Mouse (Mus musculus) erythroblast, embryonic 14.5 days (primary cell): ENCODE results near the gene Msantd2. TPM values are rescaled to one million over a fixed set of nuclear protein-coding genes. Genes with fewer than 3 reads are reported as not detected.

Experiments
- H3K27me3 ChIP-seq: 2 replicates; pipeline ENCODE4 v1.6.1; 2012; ENCODE audit warnings: inconsistent platforms; ENCODE audit not compliant: control insufficient read depth
- H3K36me3 ChIP-seq: 2 replicates; pipeline ENCODE4 v1.6.1; 2012; ENCODE audit warnings: mild to moderate bottlenecking, inconsistent platforms; ENCODE audit not compliant: control insufficient read depth
- H3K4me1 ChIP-seq: 2 replicates; pipeline ENCODE4 v1.6.1; 2012; ENCODE audit warnings: inconsistent platforms; ENCODE audit not compliant: control insufficient read depth
- H3K4me3 ChIP-seq: replicated peaks from 2 replicates; pipeline ENCODE3; 2012; ENCODE audit warnings: moderate library complexity, mild to moderate bottlenecking, inconsistent platforms
- H3K9me3 ChIP-seq: 2 replicates; pipeline ENCODE4 v1.6.1; 2012; ENCODE audit warnings: low read length, inconsistent platforms, mixed read lengths; ENCODE audit not compliant: control insufficient read depth
- GATA1 ChIP-seq: IDR thresholded peaks from 2 replicates; pipeline ENCODE4 v1.6.1; 2012; ENCODE audit warnings: low read length, inconsistent platforms, mixed read lengths
- TAL1 ChIP-seq: IDR thresholded peaks from 3 replicates; pipeline ENCODE4 v1.6.1; 2012; ENCODE audit warnings: low read length, inconsistent platforms, mixed read lengths
- polyA plus RNA-seq: library from polyadenylated mRNA; stranded (reverse); fragments of >175 nt; gene quantifications from 2 replicates; pipeline ENCODE4 v1.2.3, GENCODE M21; 2012

Gene Msantd2
- polyA plus RNA-seq, 1 experiment = 0.21 TPM

GRCm38 (mm10) chr9:37460043-37460960 lies 28.8 kb upstream of the Msantd2 start:
- H3K27me3 ChIP-seq = peaks cover 82% of the 10 kb centered on the region
- H3K4me3 ChIP-seq = no peak overlapping the region
- H3K36me3 ChIP-seq = no peaks in the 10 kb centered on the region
- H3K9me3 ChIP-seq = no peaks in the 10 kb centered on the region
- TF ChIP-seq TAL1 = no peak
- no peak for TF ChIP-seq GATA1
- H3K4me1 ChIP-seq = 0 out of 2 replicates have a peak, but pooled peaks cover 1% of the 10 kb centered on the region

- Histone ChIP-seq H3K4me3 (no peak overlapping the region), H3K27me3 (peaks cover 76% of the 10 kb centered on the region)
Observed at GRCm38 (mm10) chr9:37460961-37461340, 28.2 kb upstream of the Msantd2 start.

GRCm38 (mm10) chr9:37461571-37461970 lies 27.5 kb upstream of the Msantd2 start:
- Histone ChIP-seq H3K36me3 (no peaks in the 10 kb centered on the region), H3K27me3 (peaks cover 70% of the 10 kb centered on the region), H3K4me3 (no peak overlapping the region), H3K4me1 (0 out of 2 replicates have a peak, but pooled peaks cover 1% of the 10 kb centered on the region), H3K9me3 (no peaks in the 10 kb centered on the region)
- TF ChIP-seq GATA1 = no peak
- no peak for TF ChIP-seq TAL1

More at GRCm38 (mm10) chr9:37460961-37461340, 28.2 kb upstream of the Msantd2 start:
- TF ChIP-seq GATA1 = no peak
- no peak for TF ChIP-seq TAL1
- Histone ChIP-seq H3K4me1 (0 out of 2 replicates have a peak, but pooled peaks cover 1% of the 10 kb centered on the region), H3K9me3 (no peaks in the 10 kb centered on the region), H3K36me3 (no peaks in the 10 kb centered on the region)

GRCm38 (mm10) chr9:37462764-37463163 lies 26.4 kb upstream of the Msantd2 start:
- Histone ChIP-seq H3K27me3 (peaks cover 58% of the 10 kb centered on the region), H3K9me3 (no peaks in the 10 kb centered on the region), H3K36me3 (no peaks in the 10 kb centered on the region), H3K4me1 (0 out of 2 replicates have a peak, but pooled peaks cover 1% of the 10 kb centered on the region), H3K4me3 (no peak overlapping the region)
- TF ChIP-seq GATA1 (no peak), TAL1 (no peak)

GRCm38 (mm10) chr9:37473611-37474125 lies 15.5 kb upstream of the Msantd2 start:
- Histone ChIP-seq H3K36me3 (no peaks in the 10 kb centered on the region), H3K27me3 (no peaks in the 10 kb centered on the region), H3K4me3 (no peak overlapping the region), H3K9me3 (no peaks in the 10 kb centered on the region), H3K4me1 (peaks cover 2% of the 10 kb centered on the region)
- TF ChIP-seq TAL1 = no peak
- TF ChIP-seq GATA1 = no peak

GRCm38 (mm10) chr9:37474923-37475322 lies 14.2 kb upstream of the Msantd2 start:
- no peaks in the 10 kb centered on the region for H3K27me3 ChIP-seq
- no peaks in the 10 kb centered on the region for H3K9me3 ChIP-seq
- no peaks in the 10 kb centered on the region for H3K36me3 ChIP-seq
- no peak for TF ChIP-seq TAL1
- TF ChIP-seq GATA1 = no peak
- peaks cover 2% of the 10 kb centered on the region for H3K4me1 ChIP-seq
- no peak overlapping the region for H3K4me3 ChIP-seq

- TF ChIP-seq TAL1 (no peak), GATA1 (no peak)
- H3K27me3 ChIP-seq = no peaks in the 10 kb centered on the region
- no peaks in the 10 kb centered on the region for H3K36me3 ChIP-seq
- no peak overlapping the region for H3K4me3 ChIP-seq
- no peaks in the 10 kb centered on the region for H3K9me3 ChIP-seq
- peaks cover 20% of the 10 kb centered on the region for H3K4me1 ChIP-seq
Observed at GRCm38 (mm10) chr9:37485146-37485545, 4.0 kb upstream of the Msantd2 start.

GRCm38 (mm10) chr9:37488041-37488440 lies 1.1 kb upstream of the Msantd2 start:
- Histone ChIP-seq H3K36me3 (no peaks in the 10 kb centered on the region), H3K9me3 (no peaks in the 10 kb centered on the region), H3K4me1 (peaks cover 25% of the 10 kb centered on the region), H3K4me3 (peak overlapping the region; percentile 91), H3K27me3 (no peaks in the 10 kb centered on the region)
- TF ChIP-seq TAL1 (no peak), GATA1 (no peak)

GRCm38 (mm10) chr9:37489446-37490120 lies 464 bp downstream of the Msantd2 start:
- Histone ChIP-seq H3K4me1 (peaks cover 25% of the 10 kb centered on the region), H3K4me3 (peak overlapping the region; percentile 91), H3K36me3 (no peaks in the 10 kb centered on the region; the same call in 1 of the 2 replicates), H3K9me3 (no peaks in the 10 kb centered on the region), H3K27me3 (no peaks in the 10 kb centered on the region)
- TF ChIP-seq GATA1 (no peak), TAL1 (no peak)
